Mouse (Mus musculus) heart, postnatal 25 days (tissue): ENCODE measurements around the gene Rps6ka2. TPM values are rescaled to one million over a fixed set of nuclear protein-coding genes. Genes with fewer than 3 reads are reported as not detected.
"Not testable (repeated sequence)": the region's sequence is repeated elsewhere in the genome, so short reads cannot be mapped to it uniquely, and the experiment has no call there.

Source experiments
- DNase-seq: peaks from one replicate; pipeline ENCODE4 v3.0.0; 2022; ENCODE audit warnings: low spot score
- intact Hi-C: fragments of 180-260 bp; cut with DNase I; formaldehyde crosslinking; loops from one replicate; pipeline ENCODE4 v1.15.1; 2025
- total RNA-seq, 2 experiments: library from RNA; stranded (reverse); gene quantifications; 2 replicates each; pipeline ENCODE4 v1.2.3; 2021

Gene Rps6ka2
- total RNA-seq, 2 experiments from 2014 or later, result 23.2 to 23.7 TPM

- intact Hi-C loops, DNase-seq: not testable (repeated sequence)
Measured at GRCm38 (mm10) chr17:7324346-7324745, 154.4 kb downstream of the Rps6ka2 start, which contains the start of gene Tcp10a. Gene Tcp10a, plus strand, starts transcription at chr17:7324646.

DNA sequence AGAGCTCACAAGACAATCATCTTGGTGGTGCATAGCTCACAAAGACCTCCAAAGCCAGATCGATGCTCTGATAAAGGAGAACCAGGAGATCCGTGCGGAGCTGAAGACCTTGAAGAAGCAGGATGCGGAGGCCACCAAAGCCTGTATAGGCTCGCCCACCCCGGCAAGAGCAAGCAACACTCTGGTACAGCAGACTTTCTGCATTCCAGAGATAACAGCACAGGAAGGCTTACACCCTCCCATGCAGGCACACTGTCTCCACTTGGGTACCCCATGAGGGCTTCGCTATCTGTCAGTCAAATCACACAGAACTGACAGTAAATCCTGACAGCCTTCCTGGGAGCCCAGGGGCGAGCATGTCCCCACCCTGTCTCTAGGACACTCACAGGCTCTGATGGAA, 156.5 kb downstream of the Rps6ka2 start:
- intact Hi-C loops, DNase-seq: not testable (repeated sequence)

DNA sequence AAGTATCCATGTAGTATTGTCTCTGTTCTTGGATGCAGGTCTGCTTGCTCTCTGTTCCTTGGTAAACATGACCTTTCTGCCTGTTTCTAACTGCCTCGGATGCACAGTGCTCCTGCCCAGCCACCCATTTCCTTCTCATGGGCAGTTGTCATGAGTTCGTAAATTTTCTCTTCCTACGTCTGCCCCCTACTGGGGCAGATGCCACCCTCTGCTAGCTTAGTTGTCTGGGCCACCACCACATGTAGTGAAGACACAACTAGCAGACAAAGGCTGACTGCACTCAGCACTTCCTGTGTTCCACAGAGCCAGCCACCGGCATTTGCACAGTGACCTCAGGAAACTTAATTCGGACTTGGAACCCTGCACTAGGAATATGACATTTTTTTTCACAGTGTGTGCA, 162.8 kb downstream of the Rps6ka2 start:
- intact Hi-C loops, DNase-seq: not testable (repeated sequence)

DNA sequence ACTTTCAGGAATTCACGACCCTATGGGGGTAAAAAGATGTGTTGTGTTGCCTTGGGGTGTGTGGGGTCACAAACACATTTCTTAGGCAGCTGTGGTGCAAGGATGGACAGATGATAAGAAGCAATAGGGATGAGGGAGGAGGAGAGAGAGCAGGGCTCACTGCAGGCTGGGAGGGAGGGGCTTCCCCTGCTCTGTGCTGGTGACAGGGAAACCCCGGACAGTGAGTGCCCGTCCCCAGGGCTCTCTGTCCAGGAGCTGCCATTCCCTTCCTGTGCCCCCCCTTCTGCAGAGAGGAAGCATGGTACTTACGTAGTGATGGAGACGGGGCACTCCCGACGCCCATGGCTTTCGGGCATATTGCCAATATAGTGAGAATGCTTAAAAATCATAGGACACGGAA, 167.5 kb downstream of the Rps6ka2 start:
- intact Hi-C loops, DNase-seq: not testable (repeated sequence)

DNA sequence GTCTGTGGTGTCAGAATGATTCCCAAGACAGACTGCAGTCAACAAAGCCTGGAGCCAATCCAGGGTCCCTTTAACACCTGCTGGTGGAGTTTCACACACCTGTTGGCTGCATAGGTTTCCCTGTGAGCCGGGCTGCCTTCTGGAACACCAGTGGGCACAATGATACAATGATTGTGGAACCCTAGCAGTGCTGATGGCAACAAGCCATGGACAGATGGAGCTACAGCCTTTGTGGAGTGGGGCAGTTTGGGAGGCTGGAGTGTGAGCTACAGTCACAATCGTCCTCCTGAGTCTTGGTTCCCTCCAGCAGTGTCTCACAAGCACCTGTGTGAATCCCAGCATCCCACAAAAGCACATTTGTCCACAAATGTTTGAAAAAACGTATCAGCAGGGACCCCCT, 178.8 kb downstream of the Rps6ka2 start:
- DNase-seq, intact Hi-C loops: not testable (repeated sequence)

DNA sequence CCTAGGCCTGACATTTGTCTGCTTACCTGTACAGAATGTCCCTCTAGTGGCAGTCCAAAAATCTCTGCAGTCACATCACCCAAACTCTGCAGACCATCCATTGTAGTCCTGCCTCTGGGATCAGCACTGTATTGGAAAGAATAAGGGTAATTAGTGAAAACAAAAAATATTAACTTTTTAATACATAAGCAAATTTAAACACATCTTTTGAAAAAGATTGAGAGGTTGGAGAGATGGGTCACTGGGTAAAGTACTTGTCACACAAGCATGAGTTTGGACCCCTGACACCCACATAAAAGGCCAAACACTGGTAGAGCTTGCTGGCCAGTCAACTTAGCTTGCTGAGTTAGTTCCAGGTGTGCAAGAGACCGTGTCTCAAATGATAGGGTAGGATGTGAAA, 182.7 kb downstream of the Rps6ka2 start, which contains the start of gene Ttll2:
Ttll2 (minus strand) TSS at position 101 of the 400 bp plus-strand sequence.
- intact Hi-C loops, DNase-seq: not testable (repeated sequence)

Other genes starting within 250 kb of the Rps6ka2 start
- gene Rsph3b, start 221.4 kb upstream of the Rps6ka2 start, total RNA-seq, result 10 to 100 TPM; 49.9 to 52.1 TPM
- 1 to 10 TPM; 6.9 to 7.4 TPM for gene Tagap1, start 209.0 kb upstream of the Rps6ka2 start, total RNA-seq
- gene Rnaset2b, start 199.5 kb upstream of the Rps6ka2 start, total RNA-seq, result 100 to 1,000 TPM; 166 to 167 TPM
- gene Gm49721, start 191.2 kb upstream of the Rps6ka2 start, total RNA-seq, result not detected
- gene Gm1604a, start 144.5 kb upstream of the Rps6ka2 start, total RNA-seq, result not detected
- gene Tcp10a, start 154.5 kb downstream of the Rps6ka2 start, total RNA-seq, result not detected
- gene Ttll2, start 182.6 kb downstream of the Rps6ka2 start, total RNA-seq, result not detected
- gene Gm49630, start 201.9 kb downstream of the Rps6ka2 start, total RNA-seq, result not detected
- gene Unc93a2, start 215.3 kb downstream of the Rps6ka2 start, total RNA-seq, result not detected